ENCODE assay signal across 8 mouse cellular contexts in genomic region chr19:7217162-7217925, GRCm38 (mm10). TPM values are rescaled to one million over a fixed set of nuclear protein-coding genes. Genes with fewer than 3 reads are reported as not detected.
DNase-seq lines count a peak whose midpoint lies in the region; ATAC-seq and TF ChIP-seq lines count a peak whose summit lies in the region.

Gene Cox8a (minus strand): TSS chr19:7217616.

- H3K27ac ChIP-seq in gastrocnemius, adult 2 months, result peak within 1 kb of the TSS; percentile 100
- peak within 1 kb of the TSS; percentile 95 for H3K27ac ChIP-seq in hindbrain, postnatal 0 days
- peak within 1 kb of the TSS; percentile 99 for H3K27ac ChIP-seq in left cerebral cortex, adult 2 months

- DNase-seq in ZHBTc4 (ENCODE audit: low read depth, low spot score), result peak; percentile 99
- DNase-seq in gastrocnemius, adult 2 months, result peak; percentile 98
- DNase-seq in hindbrain, postnatal 0 days (ENCODE audit: low spot score), result peak; percentile 98
- DNase-seq in left cerebral cortex, adult 2 months (ENCODE audit: extremely low spot score in 1 of 2, low spot score in 2 of 2), result peak; percentile 96
- peak; percentile 98 for DNase-seq in right cerebral cortex, adult 2 months (ENCODE audit: low spot score in 2 of 2)
- DNase-seq in urinary bladder, postnatal 14 days (ENCODE audit: low spot score), result peak; percentile 96

- H3K27me3 ChIP-seq in hindbrain, postnatal 0 days (ENCODE audit: insufficient read depth, low read length), result no peaks in the 10 kb centered on the region

- peaks cover 12% of the 10 kb centered on the region for H3K36me3 ChIP-seq in hindbrain, postnatal 0 days (ENCODE audit: insufficient read depth, low read length)

- peak within 1 kb of the TSS; percentile 85 for H3K9ac ChIP-seq in hindbrain, postnatal 0 days (replicated peaks; ENCODE audit: low read length)

- H3K9me3 ChIP-seq in hindbrain, postnatal 0 days (ENCODE audit: low read length), result no peaks in the 10 kb centered on the region

- intact Hi-C loops in gastrocnemius, adult 2 months (cut with DNase I), result no loop called here
- intact Hi-C loops in left cerebral cortex, adult 2 months (cut with DNase I), result no loop called here

- WGBS in hindbrain, postnatal 0 days, result under 1% methylated on average over 50 of the region's 50 CpGs

- peak; percentile 96 for ATAC-seq in common myeloid progenitor, adult 5-6 weeks (replicated peaks; ENCODE audit: low read depth, poor library complexity, severe bottlenecking)
- ATAC-seq in hindbrain, postnatal 0 days, result peak; percentile 97
- ATAC-seq in megakaryocyte, adult 5-6 weeks (ENCODE audit: poor library complexity, severe bottlenecking), result peak; percentile 97

- H3K4me3 ChIP-seq in gastrocnemius, adult 2 months, result peak within 1 kb of the TSS; percentile 98
- peak within 1 kb of the TSS; percentile 91 for H3K4me3 ChIP-seq in hindbrain, postnatal 0 days (ENCODE audit: low read length)
- peak within 1 kb of the TSS; percentile 74 for H3K4me3 ChIP-seq in left cerebral cortex, adult 2 months

- H3K4me1 ChIP-seq in hindbrain, postnatal 0 days (ENCODE audit: insufficient read depth, low read length), result peaks cover 7% of the 10 kb centered on the region; the same call in 1 of the 2 replicates

- TF ChIP-seq CTCF in gastrocnemius, adult 2 months (IDR thresholded peaks at IDR 0.05), result no peak
- TF ChIP-seq CTCF in hindbrain, postnatal 0 days (IDR thresholded peaks at IDR 0.05; ENCODE audit: low read depth), result peak; percentile 19
- TF ChIP-seq CTCF in left cerebral cortex, adult 2 months (IDR thresholded peaks at IDR 0.05), result no peak; the same call in 1 of the 2 replicates

- peak within 1 kb of the TSS; percentile 81 for H3K4me2 ChIP-seq in hindbrain, postnatal 0 days (ENCODE audit: low read depth, low read length)

RNA-seq across cellular contexts. Expression of gene Cox8a, which starts in this region (rescaled TPM):
- 385 and 388 TPM in 2 replicates for total RNA-seq in common myeloid progenitor, adult 5-6 weeks (2017)
- 100 to 1,000 TPM in 1 of 2 experiments, 10 to 100 TPM in 1; 72.4 to 113 TPM for total RNA-seq in gastrocnemius, adult 2 months (2021)
- 1,715 and 1,845 TPM in 2 replicates for total RNA-seq in hindbrain, postnatal 0 days (2014; rRNA removed)
- 2,044 and 2,080 TPM in 2 replicates for polyA plus RNA-seq in hindbrain, postnatal 0 days (2015; fragmentation: Nextera tagmentation; extraction: Ambion mirVana)
- total RNA-seq in left cerebral cortex, adult 2 months (2021), result 100 to 1,000 TPM; 934 to 941 TPM
- 493 and 496 TPM in 2 replicates for total RNA-seq in megakaryocyte, adult 5-6 weeks (2015)
- 661 and 699 TPM in 2 replicates for total RNA-seq in megakaryocyte, adult 5-6 weeks (2017)

Comparison
In these comparisons a context has a peak if more than half of its experiments do, and no peak if none do; other contexts are left out.
1. Peak in every context shown above with its lines: DNase-seq, ATAC-seq, H3K4me3 ChIP-seq and H3K27ac ChIP-seq.